Mouse (Mus musculus) thymus, adult 2 months (tissue): ENCODE measurements around the gene Phf7.

Source experiments
- CTCF ChIP-seq: fragments of 200-500 bp; IDR thresholded peaks from 2 replicates; pipeline ENCODE4 v1.5.1; 2012; ENCODE audit warnings: mild to moderate bottlenecking, control low read depth, low read length, moderate library complexity, borderline replicate concordance; ENCODE audit not compliant: control insufficient read depth, poor library complexity, insufficient read depth; ENCODE audit errors: extremely low read depth
- POLR2A ChIP-seq: fragments of 200-500 bp; IDR thresholded peaks from 2 replicates; pipeline ENCODE4 v1.6.1; 2012; ENCODE audit warnings: mild to moderate bottlenecking, low read length, control low read depth, moderate library complexity; ENCODE audit not compliant: control insufficient read depth, poor library complexity, insufficient read depth; ENCODE audit errors: extremely low read depth

DNA sequence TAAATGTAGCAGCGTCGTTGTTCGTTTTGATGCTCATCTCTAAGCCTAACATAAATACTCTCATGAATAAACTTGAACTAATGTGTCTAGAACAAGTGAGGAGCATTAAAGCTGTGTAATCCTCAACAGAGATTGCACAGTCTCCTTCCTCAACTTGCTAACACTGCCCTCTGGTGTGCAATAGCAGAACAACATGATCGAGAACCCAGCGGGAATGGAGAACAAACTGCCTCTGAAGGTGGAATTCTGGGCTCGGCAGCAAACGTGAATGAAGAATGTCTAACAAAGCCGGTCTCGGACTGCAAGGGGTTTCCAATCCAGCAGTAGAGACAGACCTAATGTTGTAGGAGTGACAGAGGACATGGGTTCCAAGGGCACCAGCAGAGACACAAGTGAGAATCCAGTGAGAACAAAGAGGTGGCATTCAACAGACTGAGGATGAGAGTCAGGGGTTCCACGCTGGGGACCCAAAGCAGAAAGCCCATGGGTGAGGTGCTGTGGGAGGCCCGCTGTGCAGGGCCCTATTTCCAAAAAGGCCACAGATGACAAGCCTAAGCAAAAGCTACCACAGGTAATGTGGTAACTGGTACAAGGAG lies 17.0 kb downstream of the Phf7 start:
- TF ChIP-seq POLR2A (no peak), CTCF (peak; percentile 19; the same call in 1 of the 2 replicates)
